Mouse (Mus musculus): ENCODE data around the gene Scaf1.
A peak's percentile ranks its signal among the peaks of the same experiment; 100 is the strongest.

GRCm38 (mm10) chr7:45062239-45062835 lies 46.2 kb upstream of the Scaf1 start, which contains the start of the genes Nosip and Prrg2:
- TF ChIP-seq CTCF (IDR thresholded peaks at IDR 0.05; ENCODE audit: control insufficient read depth, insufficient read depth, low read length) (peak; percentile 8; the same call in 1 of the 2 replicates), POLR2A (IDR thresholded peaks at IDR 0.05; ENCODE audit: borderline replicate concordance, control insufficient read depth, low read depth, low read length) (no peak)
